Mouse (Mus musculus) cortical plate, adult 2 months (tissue): Measurements from ENCODE around the gene Olfr1427.
"Not testable (repeated sequence)": the region's sequence is repeated elsewhere in the genome, so short reads cannot be mapped to it uniquely, and the experiment has no call there.

Experiments
- CTCF ChIP-seq: fragments of 200-500 bp; IDR thresholded peaks from 2 replicates; pipeline ENCODE4 v1.5.1; 2011; ENCODE audit warnings: mild to moderate bottlenecking, control low read depth, low read length; ENCODE audit not compliant: insufficient read depth; ENCODE audit errors: extremely low read depth
- POLR2A ChIP-seq: fragments of 200-500 bp; IDR thresholded peaks from 2 replicates; pipeline ENCODE4 v1.6.1; 2011; ENCODE audit warnings: mild to moderate bottlenecking, low read length, control low read depth; ENCODE audit not compliant: insufficient read depth; ENCODE audit errors: extremely low read depth

GRCm38 (mm10) chr19:12077631-12078030 lies 25.5 kb downstream of the Olfr1427 start, which contains the start of gene Olfr1425:
- not testable (repeated sequence) for TF ChIP-seq POLR2A, CTCF
